Mouse (Mus musculus) small intestine, adult 2 months (tissue): ENCODE measurements around the gene Gm20388.

Experiments used
- CTCF ChIP-seq: fragments of 200-500 bp; IDR thresholded peaks from 2 replicates; pipeline ENCODE4 v1.5.1; 2012; ENCODE audit warnings: low read depth, mild to moderate bottlenecking, control low read depth, inconsistent platforms, low read length, moderate library complexity, mixed read lengths; ENCODE audit not compliant: insufficient replicate concordance, insufficient read length; ENCODE audit errors: extremely low read depth
- POLR2A ChIP-seq: fragments of 200-500 bp; IDR thresholded peaks from 2 replicates; pipeline ENCODE4 v1.6.1; 2012; ENCODE audit warnings: low read depth, mild to moderate bottlenecking, control low read depth, inconsistent platforms, low read length, moderate library complexity

GRCm38 (mm10) chr8:122110867-122111253, 2200.2 kb downstream of the Gm20388 start:
- TF ChIP-seq CTCF (no peak), POLR2A (no peak)
